Mouse (Mus musculus) olfactory bulb, adult 2 months (tissue): ENCODE measurements around the gene Lmo2. TPM values are rescaled to one million over a fixed set of nuclear protein-coding genes. Genes with fewer than 3 reads are reported as not detected.

Source experiments
- H3K27ac ChIP-seq: fragments of 200-500 bp; 2 replicates; pipeline ENCODE4 v1.5.1; 2012; ENCODE audit warnings: low read depth, low read length; ENCODE audit not compliant: insufficient read depth
- H3K4me1 ChIP-seq: fragments of 200-500 bp; 2 replicates; pipeline ENCODE4 v1.6.1; 2012; ENCODE audit warnings: low read length; ENCODE audit not compliant: control insufficient read depth, insufficient read depth
- H3K4me3 ChIP-seq: fragments of 200-500 bp; 2 replicates; pipeline ENCODE4 v1.5.1; 2012; ENCODE audit warnings: mild to moderate bottlenecking, low read depth, low read length, moderate library complexity; ENCODE audit not compliant: insufficient read depth
- CTCF ChIP-seq: fragments of 200-500 bp; IDR thresholded peaks from 2 replicates; pipeline ENCODE4 v1.5.1; 2012; ENCODE audit warnings: low read depth, mild to moderate bottlenecking, low read length, moderate library complexity; ENCODE audit not compliant: insufficient read depth
- POLR2A ChIP-seq: fragments of 200-500 bp; IDR thresholded peaks from 2 replicates; pipeline ENCODE4 v1.6.1; 2012; ENCODE audit warnings: mild to moderate bottlenecking, low read depth, low read length, moderate library complexity; ENCODE audit not compliant: insufficient read depth
- WGBS: fragments of 180-500 bp; shearing (Covaris S2); methylation state at CpG from one replicate; pipeline ENCODE4 v1.1.7; 2018; 5-methylcytosine and 5-hydroxymethylcytosine counted together
- polyA plus RNA-seq: library from polyadenylated mRNA; stranded (reverse); fragments of >200 nt; gene quantifications from 2 replicates; pipeline ENCODE4 v1.2.4, GENCODE M21; 2012; ENCODE audit warnings: low replicate concordance; ENCODE audit not compliant: missing spikeins, insufficient read depth, insufficient read length

Gene Lmo2
- polyA plus RNA-seq, 1 experiment: not detected

GRCm38 (mm10) chr2:103927610-103928145, 30.1 kb upstream of the Lmo2 start:
- H3K27ac ChIP-seq: no peak overlapping the region
- TF ChIP-seq POLR2A: no peak
- TF ChIP-seq CTCF: no peak
- peaks cover 6% of the 10 kb centered on the region for H3K4me1 ChIP-seq
- H3K4me3 ChIP-seq: no peak overlapping the region
- WGBS: 41% methylated on average over 1 of the region's 1 CpGs

GRCm38 (mm10) chr2:103930306-103931019, 27.3 kb upstream of the Lmo2 start:
- TF ChIP-seq POLR2A: no peak
- no peak for TF ChIP-seq CTCF
- WGBS: 53% methylated on average over 13 of the region's 13 CpGs

GRCm38 (mm10) chr2:103931511-103931911, 26.3 kb upstream of the Lmo2 start:
- 89% methylated on average over 7 of the region's 7 CpGs for WGBS
- H3K27ac ChIP-seq: no peak overlapping the region
- peaks cover 6% of the 10 kb centered on the region for H3K4me1 ChIP-seq

More at GRCm38 (mm10) chr2:103930306-103931019, 27.3 kb upstream of the Lmo2 start:
- no peak overlapping the region for H3K27ac ChIP-seq
- peaks cover 6% of the 10 kb centered on the region for H3K4me1 ChIP-seq
- no peak overlapping the region for H3K4me3 ChIP-seq

GRCm38 (mm10) chr2:103932025-103932424, 25.8 kb upstream of the Lmo2 start:
- Histone ChIP-seq H3K4me1 (peaks cover 6% of the 10 kb centered on the region), H3K4me3 (no peak overlapping the region), H3K27ac (no peak overlapping the region)
- TF ChIP-seq CTCF (no peak), POLR2A (no peak)
- 74% methylated on average over 2 of the region's 2 CpGs for WGBS

More at GRCm38 (mm10) chr2:103931511-103931911, 26.3 kb upstream of the Lmo2 start:
- TF ChIP-seq POLR2A: no peak
- TF ChIP-seq CTCF: no peak
- H3K4me3 ChIP-seq: no peak overlapping the region

- no peak for TF ChIP-seq CTCF
- TF ChIP-seq POLR2A: no peak
- no peak overlapping the region for H3K27ac ChIP-seq
- WGBS: 84% methylated on average over 9 of the region's 9 CpGs
- H3K4me1 ChIP-seq: peaks cover 6% of the 10 kb centered on the region
- no peak overlapping the region for H3K4me3 ChIP-seq
These were observed 25.3 kb upstream of the Lmo2 start for GRCm38 (mm10) chr2:103932480-103932879.

- Histone ChIP-seq H3K27ac (no peak overlapping the region), H3K4me3 (no peak overlapping the region), H3K4me1 (0 out of 2 replicates have a peak, but pooled peaks cover 3% of the 10 kb centered on the region)
- TF ChIP-seq POLR2A (no peak), CTCF (no peak)
- 67% methylated on average over 7 of the region's 7 CpGs for WGBS
These were observed 23.5 kb upstream of the Lmo2 start for GRCm38 (mm10) chr2:103934270-103934669.

GRCm38 (mm10) chr2:103934670-103935069, 23.1 kb upstream of the Lmo2 start:
- 92% methylated on average over 3 of the region's 3 CpGs for WGBS
- Histone ChIP-seq H3K4me1 (0 out of 2 replicates have a peak, but pooled peaks cover 3% of the 10 kb centered on the region), H3K4me3 (no peak overlapping the region), H3K27ac (no peak overlapping the region)
- TF ChIP-seq POLR2A (no peak), CTCF (no peak)

GRCm38 (mm10) chr2:103935691-103936435, 21.9 kb upstream of the Lmo2 start:
- Histone ChIP-seq H3K4me3 (no peak overlapping the region), H3K4me1 (no peaks in the 10 kb centered on the region), H3K27ac (no peak overlapping the region)
- TF ChIP-seq POLR2A (no peak), CTCF (no peak)
- WGBS: 76% methylated on average over 10 of the region's 10 CpGs

GRCm38 (mm10) chr2:103936666-103937065, 21.1 kb upstream of the Lmo2 start:
- Histone ChIP-seq H3K4me3 (no peak overlapping the region), H3K4me1 (no peaks in the 10 kb centered on the region), H3K27ac (no peak overlapping the region)
- no peak for TF ChIP-seq CTCF
- TF ChIP-seq POLR2A: no peak
- WGBS: 93% methylated on average over 2 of the region's 2 CpGs
